Comparison of ENCODE assay signal across 16 mouse cellular contexts in genomic region chr5:150026509-150027087, GRCm38 (mm10). TPM values are rescaled to one million over a fixed set of nuclear protein-coding genes. Genes with fewer than 3 reads are reported as not detected.
DNase-seq lines count a peak whose midpoint lies in the region; ATAC-seq and TF ChIP-seq lines count a peak whose summit lies in the region.
"Had no signal": no experiment of that assay in that cellular context is flagged by ENCODE, and none has a peak within 500 bp of the region (broad histone marks: within the 10 kb centered on the region; RNA-seq: fewer than 3 reads in every experiment).

No protein-coding gene starts in this region.

- H3K4me1 ChIP-seq in small intestine, adult 2 months (ENCODE audit: control insufficient read depth, insufficient read depth, insufficient read length, low read length): no peaks in the 10 kb centered on the region; the same call in 1 of the 2 replicates
- peaks cover 3% of the 10 kb centered on the region; the same call in 1 of the 2 replicates for H3K4me1 ChIP-seq in forebrain, embryonic 12.5 days
- H3K4me1 ChIP-seq: liver, embryonic 15.5 days had no signal

- TF ChIP-seq CTCF in left cerebral cortex, adult 2 months (IDR thresholded peaks at IDR 0.05): no peak
- TF ChIP-seq CTCF in small intestine, adult 2 months (IDR thresholded peaks at IDR 0.05; ENCODE audit: extremely low read depth, insufficient read length, insufficient replicate concordance, low read depth, low read length): no peak

- H3K4me2 ChIP-seq in forebrain, embryonic 12.5 days: no peak overlapping the region
- H3K4me2 ChIP-seq: hindbrain, embryonic 12.5 days; liver, embryonic 15.5 days had no signal

- H3K9ac ChIP-seq in forebrain, embryonic 12.5 days: no peak overlapping the region
- H3K9ac ChIP-seq: hindbrain, embryonic 12.5 days; liver, embryonic 15.5 days had no signal

- no peaks in the 10 kb centered on the region for H3K36me3 ChIP-seq in small intestine, adult 2 months (ENCODE audit: control insufficient read depth, insufficient read depth, low read length)
- H3K36me3 ChIP-seq in forebrain, embryonic 12.5 days (replicated peaks): no peaks in the 10 kb centered on the region
- H3K36me3 ChIP-seq: hindbrain, embryonic 12.5 days; liver, embryonic 15.5 days had no signal

- peak; percentile 87 for ATAC-seq in frontal cortex, adult (ENCODE audit: low TSS enrichment)
- no peak for ATAC-seq in forebrain, embryonic 12.5 days (ENCODE audit: low FRiP score)

- DNase-seq in frontal cortex, postnatal 25 days (ENCODE audit: low spot score in 2 of 2): no peak
- DNase-seq in left cerebral cortex, adult 11 months (ENCODE audit: low spot score): peak; percentile 47
- DNase-seq in left cerebral cortex, postnatal 4 days: no peak
- DNase-seq in left cerebral cortex, adult 2 months (ENCODE audit: extremely low spot score in 1 of 2, low spot score in 2 of 2): peak; percentile 47 to 57
- DNase-seq in testis, postnatal 14 days (ENCODE audit: low spot score): no peak
- DNase-seq: adrenal gland, adult 2 months; cerebellum, postnatal 10 days; kidney, adult 9 months; thymus, adult 2 months had no signal

- intact Hi-C loops in left cerebral cortex, postnatal 4 days (cut with DNase I): no loop called here
- intact Hi-C loops in left cerebral cortex, adult 2 months (cut with DNase I): loop anchor here (1.0 to 10.0 kb wide), 2 partner anchors 27 to 312 kb away; no protein-coding TSS in a partner anchor

- H3K9me3 ChIP-seq in forebrain, embryonic 12.5 days: no peaks in the 10 kb centered on the region

- 23% methylated on average over 12 of the region's 12 CpGs for WGBS in small intestine, adult 2 months
- WGBS in forebrain, embryonic 12.5 days: 86% methylated on average over 12 of the region's 12 CpGs

- no peak for TF ChIP-seq POLR2A in small intestine, adult 2 months (IDR thresholded peaks at IDR 0.05; ENCODE audit: low read depth, low read length)

- no peak overlapping the region for H3K4me3 ChIP-seq in left cerebral cortex, adult 2 months
- H3K4me3 ChIP-seq in small intestine, adult 2 months (ENCODE audit: low read depth, low read length): no peak overlapping the region
- no peak overlapping the region for H3K4me3 ChIP-seq in forebrain, embryonic 12.5 days (replicated peaks)
- H3K4me3 ChIP-seq: heart, adult 2 months; hindbrain, embryonic 12.5 days; liver, embryonic 15.5 days had no signal

- H3K27me3 ChIP-seq in small intestine, adult 2 months (ENCODE audit: control insufficient read depth, insufficient read depth, low read length): no peaks in the 10 kb centered on the region
- H3K27me3 ChIP-seq in forebrain, embryonic 12.5 days: no peaks in the 10 kb centered on the region
- H3K27me3 ChIP-seq: hindbrain, embryonic 12.5 days; liver, embryonic 15.5 days had no signal

- no peak overlapping the region for H3K27ac ChIP-seq in left cerebral cortex, adult 2 months
- peak overlapping the region; percentile 29; the same call in 1 of the 2 replicates for H3K27ac ChIP-seq in small intestine, adult 2 months (ENCODE audit: insufficient read depth, low read depth, low read length)
- no peak overlapping the region for H3K27ac ChIP-seq in forebrain, embryonic 12.5 days
- H3K27ac ChIP-seq: heart, adult 2 months; hindbrain, embryonic 12.5 days; liver, embryonic 15.5 days had no signal

RNA-seq across cellular contexts. Expression of gene Rxfp2, which starts 8.1 kb away (rescaled TPM):
- 1 to 10 TPM; 1.4 to 1.5 TPM for total RNA-seq in left cerebral cortex, postnatal 4 days (2021)
- total RNA-seq in left cerebral cortex, adult 2 months (2021): 1 to 10 TPM in 1 of 2 experiments, under 1 TPM in 1; 0.87 to 1.6 TPM
- polyA plus RNA-seq in small intestine, adult 2 months (2012; rRNA removed): not detected in 2 replicates
- 0.22 and 0.47 TPM in 2 replicates for polyA plus RNA-seq in forebrain, embryonic 12.5 days (2016; fragmentation: Nextera tagmentation; extraction: Ambion mirVana)
- total RNA-seq: adrenal gland, adult 2 months; heart, adult 2 months; megakaryocyte progenitor cell, adult 5-6 weeks had no signal
- polyA plus RNA-seq: liver, embryonic 15.5 days had no signal

Comparison
In these comparisons a context has a peak if more than half of its experiments do, and no peak if none do; other contexts are left out.
1. DNase-seq: peak in left cerebral cortex, adult 11 months (single experiment) and left cerebral cortex, adult 2 months (2 of 2); none in frontal cortex, postnatal 25 days (0 of 2), left cerebral cortex, postnatal 4 days (single experiment) and testis, postnatal 14 days (single experiment).